Mouse (Mus musculus) layer of hippocampus, adult 18-20 months (tissue): ENCODE measurements around the gene Pip5kl1. TPM values are rescaled to one million over a fixed set of nuclear protein-coding genes. Genes with fewer than 3 reads are reported as not detected.
A peak's percentile ranks its signal among the peaks of the same experiment; 100 is the strongest.

Experiments
- DNase-seq, 2 experiments: peaks; one replicate each; pipeline ENCODE4 v3.0.0; 2022; ENCODE audit warnings: low spot score in 2 of 2
- long read RNA-seq: library from polyadenylated mRNA; stranded (forward); transcript quantifications from one replicate; pipeline ENCODE4 v2.0.0, GENCODE M21; 2021
- total RNA-seq, 2 experiments: library from RNA; stranded (reverse); gene quantifications; 2 replicates each; pipeline ENCODE4 v1.2.3; 2021

The Pip5kl1 gene
- total RNA-seq: 1 to 10 TPM; 3.3 to 3.5 TPM
- long read RNA-seq, partial matches to known transcripts: 0 of 1 reads
- long read RNA-seq, other reads (novel, unspliced or antisense): 1 of 1 reads

DNA sequence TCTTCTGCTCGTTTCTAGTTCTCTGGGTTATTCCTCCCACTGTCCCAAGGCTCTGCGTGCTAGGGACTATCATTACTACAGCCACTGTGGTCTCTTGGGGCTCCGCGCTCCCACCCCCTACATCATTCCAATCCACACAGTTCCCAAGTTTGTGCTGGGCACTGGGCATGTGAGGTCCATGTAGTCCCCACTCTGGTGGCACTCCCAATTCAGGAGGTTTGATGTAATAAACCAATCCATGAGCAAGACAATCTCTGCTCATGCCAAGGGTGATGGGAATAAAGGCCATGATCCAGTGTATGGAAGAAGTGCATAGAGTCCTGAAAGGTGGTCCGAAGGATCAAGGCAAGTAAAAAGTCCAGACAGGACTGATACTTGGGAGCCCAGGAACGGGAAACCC lies at the start of gene Pip5kl1:
Gene Pip5kl1 (plus strand): TSS at position 301 of the 400 bp plus-strand sequence.
- no peak for DNase-seq

DNA sequence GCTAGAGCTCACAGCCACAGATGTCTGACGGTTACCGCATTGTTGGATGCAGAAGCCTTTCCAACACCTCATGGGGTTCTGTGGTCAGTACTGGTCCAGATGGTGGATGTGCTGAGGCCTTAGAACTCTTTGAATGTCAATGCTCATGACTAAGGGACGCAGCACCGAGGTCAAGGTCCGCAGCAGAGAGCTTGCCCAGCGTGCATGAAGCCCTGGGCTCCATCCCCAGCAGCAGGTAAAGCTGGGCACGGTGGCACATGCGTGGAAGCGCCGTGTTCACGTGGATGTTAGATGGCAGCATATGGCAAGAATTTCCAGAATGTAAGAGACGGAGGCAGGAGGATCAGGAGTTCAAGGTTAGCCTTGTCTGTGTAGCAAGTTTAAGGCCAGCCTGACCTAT lies 48.8 kb upstream of the Pip5kl1 start:
- no peak for DNase-seq

GRCm38 (mm10) chr2:32527468-32527966 lies 47.1 kb upstream of the Pip5kl1 start:
- DNase-seq: no peak

- no peak for DNase-seq
Observed at GRCm38 (mm10) chr2:32528326-32528725, 46.3 kb upstream of the Pip5kl1 start.

- no peak for DNase-seq
Observed at GRCm38 (mm10) chr2:32530479-32530878, 44.1 kb upstream of the Pip5kl1 start.

DNA sequence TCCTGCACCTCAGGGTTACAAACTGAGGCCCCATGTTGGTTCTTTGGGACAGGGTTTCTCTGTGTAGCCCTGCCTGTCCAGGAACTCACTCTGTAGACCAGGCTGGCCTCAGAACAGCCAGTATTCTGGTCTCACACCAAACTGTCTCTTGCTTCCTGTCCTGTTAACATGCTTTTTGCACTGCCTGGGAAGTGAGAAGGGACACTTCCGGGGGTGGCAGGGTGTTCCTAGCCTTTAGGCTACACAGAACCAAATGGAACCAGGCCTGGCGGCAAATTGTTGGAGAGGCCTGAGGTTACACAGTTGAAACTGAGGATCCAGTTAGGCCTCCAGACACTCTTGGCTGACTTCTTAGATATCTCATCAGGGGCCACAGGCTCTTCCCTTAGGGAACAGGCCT lies 41.4 kb upstream of the Pip5kl1 start:
- no peak for DNase-seq

DNA sequence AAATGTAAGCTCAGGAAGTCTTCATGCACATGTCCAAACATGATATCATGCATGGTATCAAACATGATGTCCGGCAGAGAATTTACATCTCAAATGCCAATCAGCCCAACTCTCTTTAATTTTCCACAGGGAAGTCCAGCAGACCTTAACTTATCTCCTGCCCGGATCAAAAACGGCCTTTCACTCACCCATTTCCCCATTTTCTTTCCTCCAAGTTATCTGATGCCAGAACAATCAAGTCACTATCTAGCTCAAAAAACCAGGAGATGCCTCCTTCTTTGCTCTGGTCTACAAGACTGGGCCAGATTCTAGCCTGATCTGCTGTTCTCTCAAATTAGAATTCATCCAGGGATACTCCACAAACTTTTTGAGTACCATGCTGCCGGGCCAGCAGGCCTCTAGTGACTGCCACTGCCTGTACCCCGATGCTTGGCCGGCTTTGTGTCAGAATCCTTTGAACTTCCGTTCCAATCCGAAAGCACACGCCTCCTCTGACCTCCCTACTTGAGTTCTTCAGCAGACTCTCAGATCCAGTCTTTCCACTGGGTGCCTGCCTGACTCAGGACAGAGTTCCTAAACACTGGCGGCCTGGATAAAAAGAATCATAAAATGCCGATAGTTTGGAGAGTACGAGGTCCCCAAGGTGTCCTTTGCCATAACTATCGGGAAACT lies 40.4 kb upstream of the Pip5kl1 start:
- peak in 1 of 2 experiments; percentile 35 for DNase-seq

DNA sequence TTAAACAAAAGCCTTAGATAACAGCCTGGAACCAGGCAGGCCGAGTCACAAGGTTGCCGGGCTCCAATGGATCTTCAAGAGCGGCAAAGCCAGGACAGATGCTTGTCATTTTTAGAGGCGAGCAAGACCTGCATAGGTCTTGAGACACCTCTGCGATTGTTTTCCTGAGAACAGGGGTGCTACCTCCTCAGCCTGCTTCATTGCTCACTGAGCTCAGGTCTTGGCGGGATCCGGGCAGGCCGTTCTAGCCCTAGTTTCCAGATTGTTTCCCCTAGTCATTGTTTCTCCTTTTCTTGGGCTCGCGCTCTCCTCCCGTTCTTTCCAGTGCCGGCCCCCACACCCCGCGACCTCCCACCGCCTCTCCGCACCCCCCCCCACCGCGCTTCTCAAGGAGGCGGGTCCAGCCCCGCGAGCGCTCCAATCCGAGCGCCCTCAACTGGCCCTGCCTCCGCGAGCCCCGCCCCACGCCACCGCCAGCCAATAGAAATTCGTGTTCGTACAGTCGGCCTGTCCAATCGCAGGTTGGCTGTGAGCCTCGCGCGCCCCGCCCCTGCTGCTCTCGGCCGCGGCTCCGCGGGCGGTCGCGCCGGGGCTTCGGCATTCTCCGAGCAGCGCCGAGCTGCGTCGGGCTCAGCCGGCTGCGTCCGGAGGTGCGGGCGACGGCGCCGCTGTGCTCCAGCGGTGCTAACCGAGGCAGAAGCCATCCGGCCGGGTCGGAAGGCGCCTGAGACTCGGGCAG lies 39.7 kb upstream of the Pip5kl1 start, which contains the start of gene Fam102a:
Gene Fam102a (plus strand): TSS at position 600 of the 739 bp plus-strand sequence.
- peak; percentile 99 for DNase-seq

GRCm38 (mm10) chr2:32535501-32535991 lies 39.1 kb upstream of the Pip5kl1 start:
- DNase-seq: no peak

GRCm38 (mm10) chr2:32536086-32536633 lies 38.4 kb upstream of the Pip5kl1 start:
- peak in 1 of 2 experiments; percentile 34 for DNase-seq

- peak; percentile 32 to 56 for DNase-seq
Observed at GRCm38 (mm10) chr2:32536634-32537359, 37.8 kb upstream of the Pip5kl1 start.

DNA sequence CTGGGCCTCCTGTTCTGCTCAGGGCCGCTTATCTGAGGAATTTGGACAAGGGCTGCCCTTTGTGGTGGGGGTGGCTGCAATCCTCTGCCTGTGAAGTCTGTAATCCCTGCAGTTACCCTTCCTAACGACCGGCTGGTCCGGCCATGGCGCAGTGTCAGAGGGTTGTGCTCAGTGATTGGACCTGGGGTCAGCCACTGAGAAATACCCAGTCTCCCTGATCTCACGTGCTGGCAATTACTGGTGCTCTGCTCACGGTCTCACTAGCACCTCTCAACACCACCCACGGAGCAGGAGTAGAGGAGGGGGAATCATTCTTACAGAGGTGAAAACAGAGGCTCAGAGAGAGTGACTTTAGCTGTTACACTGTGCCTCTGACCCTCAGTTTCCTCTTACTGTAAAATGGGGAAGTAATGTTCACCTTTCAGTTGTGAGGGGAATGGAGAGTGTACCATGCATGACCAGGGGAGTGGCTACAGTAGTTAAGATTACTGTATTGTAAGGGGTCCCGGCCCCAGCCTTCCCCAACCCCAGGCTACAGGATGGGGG lies 37.2 kb upstream of the Pip5kl1 start:
- no peak for DNase-seq

- DNase-seq: no peak
Observed at GRCm38 (mm10) chr2:32537941-32538340, 36.7 kb upstream of the Pip5kl1 start.

- peak in 1 of 2 experiments; percentile 28 for DNase-seq
Observed at GRCm38 (mm10) chr2:32538461-32538860, 36.1 kb upstream of the Pip5kl1 start.

GRCm38 (mm10) chr2:32539452-32539981 lies 35.1 kb upstream of the Pip5kl1 start:
- DNase-seq: no peak

GRCm38 (mm10) chr2:32541333-32541908 lies 33.2 kb upstream of the Pip5kl1 start:
- DNase-seq: no peak

DNA sequence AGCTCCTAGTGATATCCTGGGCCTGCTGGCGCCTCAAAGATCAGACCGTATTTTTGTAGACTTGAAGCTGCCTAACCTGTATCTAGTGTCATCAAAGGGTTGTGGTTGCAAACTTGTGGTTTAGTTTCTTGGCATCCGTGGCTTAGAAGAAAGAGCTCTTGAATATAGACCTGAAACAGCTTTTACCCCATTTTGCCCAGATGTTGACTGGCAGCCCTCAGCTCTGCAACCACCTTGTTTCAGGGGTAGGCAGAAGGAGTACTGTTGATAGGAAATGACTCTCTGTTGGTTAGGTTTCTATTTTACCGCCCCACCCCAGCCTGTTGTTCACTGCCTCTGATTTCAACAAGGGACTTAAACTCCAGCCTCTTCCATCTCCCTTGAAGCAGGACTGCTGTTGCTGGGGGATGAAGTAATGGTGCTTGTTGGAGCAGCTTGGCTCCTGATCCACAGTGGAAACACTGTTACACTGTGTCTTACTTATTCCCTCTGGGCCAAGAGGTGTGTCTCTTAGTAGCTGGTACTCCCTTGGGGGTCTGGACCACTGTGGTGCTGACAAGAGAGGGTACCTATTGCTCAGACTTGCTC lies 32.5 kb upstream of the Pip5kl1 start:
- no peak for DNase-seq

DNA sequence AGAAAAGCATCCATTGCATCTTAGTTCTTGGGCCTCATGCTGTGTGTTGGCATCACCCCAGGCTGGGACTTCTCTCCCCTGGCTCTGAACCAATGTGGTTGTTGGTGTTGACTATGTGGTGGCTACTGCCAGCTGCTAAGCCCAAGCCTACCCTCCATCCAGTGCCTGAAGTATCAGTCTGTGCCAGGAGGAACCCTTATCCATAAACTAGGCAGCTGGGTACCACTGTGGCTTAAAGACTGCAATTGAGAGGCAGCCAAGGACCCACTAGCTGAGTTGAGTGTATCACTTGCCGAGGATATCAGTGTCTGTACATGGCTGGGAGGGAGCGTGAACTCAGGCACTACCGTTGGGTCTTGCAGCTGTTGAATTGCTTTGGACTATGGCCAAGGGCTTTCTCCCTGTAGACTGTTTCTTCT lies 31.6 kb upstream of the Pip5kl1 start:
- DNase-seq: peak in 1 of 2 experiments; percentile 52

- no peak for DNase-seq
Observed at GRCm38 (mm10) chr2:32546951-32547350, 27.6 kb upstream of the Pip5kl1 start.

DNA sequence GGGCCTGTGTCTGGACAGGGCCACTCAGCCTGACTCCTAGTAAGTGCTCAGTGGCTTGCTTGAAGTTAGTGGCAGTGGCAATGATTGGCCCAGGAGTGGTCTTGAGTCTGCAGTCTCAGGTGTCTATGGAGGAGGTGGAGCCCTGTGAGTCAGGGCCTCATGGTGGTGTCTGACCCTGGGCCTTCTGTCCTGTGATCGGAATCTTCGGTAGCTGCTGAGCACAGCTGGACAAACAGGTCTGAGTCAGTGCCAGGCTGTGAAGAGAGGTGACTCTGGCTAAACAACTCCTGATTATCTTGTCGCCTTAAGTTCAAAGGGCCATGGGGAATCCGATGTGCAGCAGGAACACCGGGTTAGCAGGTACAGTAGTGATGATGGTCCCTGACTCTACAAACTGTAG lies 27.2 kb upstream of the Pip5kl1 start:
- DNase-seq: no peak
